ENCODE assay signal across 8 mouse cellular contexts in the genomic region with DNA sequence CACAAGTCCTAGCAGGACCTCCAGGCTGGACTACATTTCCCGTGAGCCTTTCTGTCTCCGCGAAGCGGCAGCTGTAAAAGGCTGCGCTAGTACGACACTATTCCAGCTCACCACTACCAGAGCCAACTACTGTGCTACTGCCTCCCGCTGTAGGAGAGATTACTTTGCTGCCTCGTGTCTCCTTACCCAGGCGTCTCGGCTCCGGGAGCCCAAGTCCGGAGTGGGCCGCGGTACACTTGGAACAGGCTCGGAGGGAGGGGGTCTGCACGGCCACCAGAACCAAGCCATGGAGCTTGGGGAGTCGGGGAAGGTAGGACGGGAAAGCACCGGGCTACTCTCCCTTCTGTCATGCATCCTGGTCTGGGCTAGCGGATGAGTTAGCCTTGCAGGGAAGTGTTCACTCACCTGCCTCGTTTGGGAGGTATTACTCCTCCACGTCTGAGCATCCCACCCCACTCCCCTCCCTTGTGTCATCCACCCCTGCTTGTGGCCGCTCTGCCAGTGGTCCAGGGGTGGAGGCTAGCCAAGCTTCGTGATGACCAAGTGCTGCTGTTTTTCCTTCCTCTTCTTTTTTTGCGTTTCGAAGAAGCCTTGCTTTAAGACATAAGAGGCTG. TPM values are rescaled to one million over a fixed set of nuclear protein-coding genes. Genes with fewer than 3 reads are reported as not detected.
DNase-seq lines count a peak whose midpoint lies in the region; ATAC-seq lines count a peak whose summit lies in the region.

No protein-coding gene starts in this region.

- peak overlapping the region; percentile 90 for H3K4me2 ChIP-seq in intestine, embryonic 15.5 days (replicated peaks)

- peak overlapping the region; percentile 77 for H3K9ac ChIP-seq in intestine, embryonic 15.5 days

- H3K4me1 ChIP-seq in intestine, embryonic 15.5 days (replicated peaks) = no peaks in the 10 kb centered on the region

- peak overlapping the region; percentile 83 for H3K27ac ChIP-seq in intestine, embryonic 15.5 days

- H3K9me3 ChIP-seq in intestine, embryonic 15.5 days = no peaks in the 10 kb centered on the region

- peak; percentile 97 for ATAC-seq in intestine, embryonic 15.5 days
- peak; percentile 99 for ATAC-seq in megakaryocyte-erythroid progenitor cell, adult 5-6 weeks (replicated peaks; ENCODE audit: low FRiP score, low TSS enrichment, poor library complexity, severe bottlenecking)

- H3K27me3 ChIP-seq in intestine, embryonic 15.5 days (replicated peaks) = no peaks in the 10 kb centered on the region

- peak; percentile 79 for DNase-seq in adrenal gland, adult 8-10 months
- DNase-seq in embryo, embryonic 11.5 days (ENCODE audit: low read depth, low spot score) = peak; percentile 57
- peak; percentile 54 to 79 for DNase-seq in gastrocnemius, postnatal 4 days (ENCODE audit: low spot score in 2 of 2)
- peak; percentile 78 to 85 for DNase-seq in left cerebral cortex, postnatal 14 days (ENCODE audit: low spot score in 2 of 2)
- DNase-seq in right cerebral cortex, postnatal 25 days = peak; percentile 82
- peak; percentile 83 for DNase-seq in yolk sac, embryonic 10.5 days (ENCODE audit: low spot score)

- H3K36me3 ChIP-seq in intestine, embryonic 15.5 days = no peaks in the 10 kb centered on the region

- intact Hi-C loops in left cerebral cortex, postnatal 14 days (cut with DNase I) = loop anchor here (5.0 kb wide), 1 partner anchor 107 kb away; a partner anchor contains a TSS

- H3K4me3 ChIP-seq in intestine, embryonic 15.5 days (replicated peaks) = peak overlapping the region; percentile 73

- WGBS in intestine, embryonic 15.5 days = under 1% methylated on average over 26 of the region's 26 CpGs

RNA-seq across cellular contexts. Expression of a gene that starts 33.1 kb away (rescaled TPM):
- total RNA-seq in adrenal gland, adult 8-10 months (2022) = 100 to 1,000 TPM; 100 to 130 (median 113) TPM
- 10 to 100 TPM; 29.7 to 33.3 TPM for total RNA-seq in gastrocnemius, postnatal 4 days (2021)
- polyA plus RNA-seq in intestine, embryonic 15.5 days (2015; fragmentation: Nextera tagmentation; extraction: Ambion mirVana) = 23.3 and 25.0 TPM in 2 replicates
- total RNA-seq in left cerebral cortex, postnatal 14 days (2021) = 100 to 1,000 TPM; 520 to 530 TPM
- not detected in 2 replicates for total RNA-seq in megakaryocyte-erythroid progenitor cell, adult 5-6 weeks (2014; fragmentation: Nextera tagmentation)
- total RNA-seq in megakaryocyte-erythroid progenitor cell, adult 5-6 weeks (2017) = not detected in 2 replicates

RNA-seq across cellular contexts. Expression of a gene that starts 50.2 kb away (rescaled TPM):
- 10 to 100 TPM; 45.6 to 49.5 (median 49.1) TPM for total RNA-seq in adrenal gland, adult 8-10 months (2022)
- total RNA-seq in gastrocnemius, postnatal 4 days (2021) = 10 to 100 TPM; 15.8 to 20.1 TPM
- polyA plus RNA-seq in intestine, embryonic 15.5 days (2015; fragmentation: Nextera tagmentation; extraction: Ambion mirVana) = 8.1 and 9.5 TPM in 2 replicates
- 10 to 100 TPM; 29.0 to 30.6 TPM for total RNA-seq in left cerebral cortex, postnatal 14 days (2021)
- 8.7 and 17.0 TPM in 2 replicates for total RNA-seq in megakaryocyte-erythroid progenitor cell, adult 5-6 weeks (2014; fragmentation: Nextera tagmentation)
- total RNA-seq in megakaryocyte-erythroid progenitor cell, adult 5-6 weeks (2017) = 1.8 and 3.3 TPM in 2 replicates

RNA-seq across cellular contexts. Expression of a gene that starts 56.3 kb away (rescaled TPM):
- 1 to 10 TPM; 2.7 to 9.7 (median 5.6) TPM for total RNA-seq in adrenal gland, adult 8-10 months (2022)
- total RNA-seq in gastrocnemius, postnatal 4 days (2021) = under 1 TPM; 0.34 to 0.44 TPM
- 0.54 and 1.1 TPM in 2 replicates for polyA plus RNA-seq in intestine, embryonic 15.5 days (2015; fragmentation: Nextera tagmentation; extraction: Ambion mirVana)
- under 1 TPM; 0.59 to 0.64 TPM for total RNA-seq in left cerebral cortex, postnatal 14 days (2021)
- total RNA-seq in megakaryocyte-erythroid progenitor cell, adult 5-6 weeks (2014; fragmentation: Nextera tagmentation) = not detected in 2 replicates
- total RNA-seq in megakaryocyte-erythroid progenitor cell, adult 5-6 weeks (2017) = not detected in 2 replicates

RNA-seq across cellular contexts. Expression of a gene that starts 58.7 kb away (rescaled TPM):
- 10 to 100 TPM; 56.7 to 68.0 (median 60.6) TPM for total RNA-seq in adrenal gland, adult 8-10 months (2022)
- total RNA-seq in gastrocnemius, postnatal 4 days (2021) = 10 to 100 TPM; 14.3 to 19.7 TPM
- polyA plus RNA-seq in intestine, embryonic 15.5 days (2015; fragmentation: Nextera tagmentation; extraction: Ambion mirVana) = 17.2 and 18.4 TPM in 2 replicates
- total RNA-seq in left cerebral cortex, postnatal 14 days (2021) = 10 to 100 TPM; 15.8 to 21.2 TPM
- 0.33 and 0.67 TPM in 2 replicates for total RNA-seq in megakaryocyte-erythroid progenitor cell, adult 5-6 weeks (2014; fragmentation: Nextera tagmentation)
- total RNA-seq in megakaryocyte-erythroid progenitor cell, adult 5-6 weeks (2017) = 0.33 TPM in 1 of 2 replicates, not detected in the other

Comparison
In these comparisons a context has a peak if more than half of its experiments do, and no peak if none do; other contexts are left out.
1. Peak in every context shown above with its lines: DNase-seq, ATAC-seq, H3K4me3 ChIP-seq and H3K27ac ChIP-seq.
2. RNA of a gene that starts 33.1 kb away (total RNA-seq): 520 to 530 TPM in left cerebral cortex, postnatal 14 days, 100 to 130 TPM in adrenal gland, adult 8-10 months and 29.7 to 33.3 TPM in gastrocnemius, postnatal 4 days; not detected in megakaryocyte-erythroid progenitor cell, adult 5-6 weeks; every median in the first group is over 10 times any median in the second.